Mouse (Mus musculus) stomach, postnatal 0 days (tissue): Measurements from ENCODE around the gene Syt9. TPM values are rescaled to one million over a fixed set of nuclear protein-coding genes. Genes with fewer than 3 reads are reported as not detected.

Experiments used
- ATAC-seq: fragments of 200-750 bp; cut with Nextera tagmentation; 2 replicates; pipeline ENCODE4 v1.8.0; 2017; ENCODE audit not compliant: low FRiP score, low TSS enrichment
- DNase-seq: peaks from one replicate; pipeline ENCODE4 v3.0.0-alpha.2; 2016; ENCODE audit warnings: low spot score
- H3K27ac ChIP-seq: fragments of 300-500 bp; sonication (generic); replicated peaks from 2 replicates; pipeline ENCODE4 v1.5.1; 2014; ENCODE audit warnings: mild to moderate bottlenecking, control low read depth
- H3K27me3 ChIP-seq: fragments of 300-500 bp; sonication (generic); 2 replicates; pipeline ENCODE4 v1.6.1; 2014; ENCODE audit warnings: low read length; ENCODE audit not compliant: control insufficient read depth, insufficient read depth
- H3K36me3 ChIP-seq: fragments of 300-500 bp; sonication (generic); 2 replicates; pipeline ENCODE4 v1.6.1; 2014; ENCODE audit warnings: low read length, mixed read lengths; ENCODE audit not compliant: control insufficient read depth, insufficient read depth
- H3K4me1 ChIP-seq: fragments of 300-500 bp; sonication (generic); replicated peaks from 2 replicates; pipeline ENCODE4 v1.6.1; 2014; ENCODE audit warnings: antibody characterized with exemption; ENCODE audit not compliant: control insufficient read depth, insufficient read depth
- H3K4me2 ChIP-seq: fragments of 300-500 bp; sonication (generic); replicated peaks from 2 replicates; pipeline ENCODE4 v1.6.1; 2014; ENCODE audit warnings: low read depth, mild to moderate bottlenecking, control low read depth, moderate library complexity
- H3K4me3 ChIP-seq: fragments of 300-500 bp; sonication (generic); 2 replicates; pipeline ENCODE4 v1.5.1; 2014; ENCODE audit warnings: low read depth, low read length, control low read depth
- H3K9ac ChIP-seq: fragments of 300-500 bp; sonication (generic); 2 replicates; pipeline ENCODE4 v1.6.1; 2014; ENCODE audit warnings: mild to moderate bottlenecking, low read length, control low read depth, mixed read lengths
- H3K9me3 ChIP-seq: fragments of 300-500 bp; sonication (generic); 2 replicates; pipeline ENCODE4 v1.6.1; 2016; ENCODE audit warnings: low read length; ENCODE audit not compliant: control insufficient read depth
- CTCF ChIP-seq: IDR thresholded peaks from 2 replicates; pipeline ENCODE4 v1.5.1; 2016; ENCODE audit warnings: antibody characterized with exemption, low read depth, mild to moderate bottlenecking, moderate library complexity
- EP300 ChIP-seq: optimal IDR thresholded peaks from 2 replicates; pipeline ENCODE3; 2016; ENCODE audit warnings: antibody characterized with exemption
- WGBS: fragments of 180-500 bp; shearing (Covaris S2); extraction: QIAGEN DNeasy Blood & Tissue Kit; methylation state at CpG from one replicate; pipeline ENCODE4 v1.1.7; 2014; 5-methylcytosine and 5-hydroxymethylcytosine counted together
- polyA plus RNA-seq: library from polyadenylated mRNA; unstranded; fragments of >200 nt; fragmentation: Nextera tagmentation; extraction: Ambion mirVana; gene quantifications from 2 replicates; pipeline ENCODE4 v1.2.1, GENCODE M21; 2015

Gene Syt9
- polyA plus RNA-seq, 1 experiment from 2014 or later, result 1.5 TPM

DNA sequence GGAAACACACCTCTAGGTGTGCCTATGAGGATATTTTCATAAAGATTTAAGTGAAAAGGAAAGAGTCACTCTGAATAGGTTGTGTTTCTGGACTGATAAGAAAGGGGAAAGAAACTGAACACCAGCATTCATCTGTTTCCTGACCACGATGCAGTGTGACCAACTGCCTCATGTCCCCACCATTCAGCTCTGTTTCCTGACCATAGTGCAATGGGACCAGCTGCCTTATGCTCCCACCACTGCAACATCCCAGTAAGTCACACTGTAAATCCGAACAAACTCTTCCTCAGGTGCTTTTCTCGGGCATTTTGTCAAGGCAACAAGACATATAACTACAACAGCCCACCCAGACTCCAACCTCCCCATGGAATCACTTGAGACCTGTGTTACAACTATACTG lies 191.1 kb downstream of the Syt9 start:
- Histone ChIP-seq H3K4me2 (no peak overlapping the region), H3K36me3 (no peaks in the 10 kb centered on the region), H3K9ac (no peak overlapping the region), H3K27me3 (no peaks in the 10 kb centered on the region), H3K4me3 (no peak overlapping the region), H3K27ac (no peak overlapping the region), H3K9me3 (no peaks in the 10 kb centered on the region), H3K4me1 (no peaks in the 10 kb centered on the region)
- no peak for TF ChIP-seq EP300
- no peak for TF ChIP-seq CTCF
- 67% methylated on average over 3 of the region's 3 CpGs for WGBS
- no peak for ATAC-seq
- no peak for DNase-seq

DNA sequence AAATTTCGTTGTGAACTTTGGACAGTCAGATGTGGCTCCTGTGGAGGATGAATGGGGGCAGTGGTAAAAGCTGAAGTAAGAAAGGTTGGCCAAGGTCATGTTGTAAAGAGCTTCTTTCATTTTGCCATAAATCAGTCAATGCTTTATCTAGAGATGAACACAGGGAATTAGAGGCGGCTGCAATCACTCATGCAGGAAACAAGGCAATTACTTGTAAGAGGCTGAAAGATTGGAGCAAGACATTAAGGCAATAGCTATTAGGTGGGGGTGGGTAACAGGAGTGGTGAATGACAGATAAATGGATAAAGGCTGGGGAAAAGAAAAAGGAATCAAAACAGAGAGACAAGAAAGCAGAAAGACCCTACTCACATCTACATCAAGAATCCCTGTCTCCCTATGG lies 193.2 kb downstream of the Syt9 start:
- 41% methylated on average over 2 of the region's 2 CpGs for WGBS
- TF ChIP-seq CTCF, result no peak
- no peak for TF ChIP-seq EP300
- no peak overlapping the region for H3K9ac ChIP-seq
- H3K4me1 ChIP-seq, result no peaks in the 10 kb centered on the region
- no peak overlapping the region for H3K27ac ChIP-seq
- ATAC-seq, result no peak
- DNase-seq, result no peak
- H3K4me3 ChIP-seq, result no peak overlapping the region
- no peak overlapping the region for H3K4me2 ChIP-seq
- H3K9me3 ChIP-seq, result no peaks in the 10 kb centered on the region
- H3K36me3 ChIP-seq, result no peaks in the 10 kb centered on the region
- no peaks in the 10 kb centered on the region for H3K27me3 ChIP-seq

DNA sequence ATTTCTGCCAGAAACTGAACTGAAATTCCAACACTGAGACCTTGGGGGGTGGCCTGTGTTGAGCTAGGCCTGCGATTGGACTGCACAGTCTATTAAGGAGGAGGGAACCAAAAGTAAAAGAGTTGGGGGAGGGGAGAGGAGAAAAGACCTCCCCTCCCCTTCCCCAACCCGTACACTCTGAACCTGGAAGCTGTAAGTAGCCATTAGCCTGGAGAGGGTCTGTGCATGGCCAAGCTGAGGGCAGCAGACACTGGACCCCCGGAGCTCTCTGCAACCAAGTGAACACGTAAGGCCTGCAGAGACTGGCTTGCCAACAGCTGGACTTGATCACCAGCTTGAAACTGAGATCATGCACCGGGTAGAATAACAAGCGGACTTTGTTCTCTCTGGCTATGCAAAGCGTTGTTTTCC lies 196.7 kb downstream of the Syt9 start, which contains the start of gene Olfml1:
Olfml1 (plus strand) TSS at position 186 of the 411 bp plus-strand sequence.
- ATAC-seq, result peak; percentile 79; the same call in 1 of the 2 replicates
- TF ChIP-seq EP300 (no peak), CTCF (no peak)

DNA sequence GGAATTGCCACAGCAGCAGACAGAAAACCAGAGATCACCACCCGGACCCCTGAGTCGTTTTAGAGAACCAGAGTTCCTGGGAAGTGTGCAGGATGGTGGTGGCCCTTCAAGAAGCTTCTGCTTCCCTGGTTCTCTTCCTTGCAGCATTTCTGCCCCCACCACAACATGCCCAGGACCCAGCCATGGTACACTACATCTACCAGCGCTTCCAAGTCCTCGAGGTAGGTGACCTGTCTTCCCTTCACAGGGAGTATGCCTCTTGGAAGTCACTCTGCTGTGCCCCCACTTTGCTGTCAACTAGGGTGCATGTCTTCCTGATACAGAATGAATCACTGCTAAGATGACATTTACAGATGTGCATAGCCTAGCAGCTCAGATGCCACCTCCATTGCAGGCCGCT lies 197.1 kb downstream of the Syt9 start:
- TF ChIP-seq EP300 (no peak), CTCF (no peak)
- no peak for ATAC-seq
- Histone ChIP-seq H3K9me3 (no peaks in the 10 kb centered on the region), H3K9ac (peak overlapping the region; percentile 9; the same call in 1 of the 2 replicates), H3K4me1 (no peaks in the 10 kb centered on the region), H3K27ac (peak overlapping the region; percentile 81), H3K27me3 (no peaks in the 10 kb centered on the region), H3K36me3 (no peaks in the 10 kb centered on the region), H3K4me3 (peak overlapping the region; percentile 36), H3K4me2 (peak overlapping the region; percentile 35)
- 55% methylated on average over 5 of the region's 5 CpGs for WGBS
- DNase-seq, result no peak

More for the DNA sequence above, 196.7 kb downstream of the Syt9 start, which contains the start of gene Olfml1:
- peak within 1 kb of the TSS; percentile 47 for H3K4me2 ChIP-seq
- peak within 1 kb of the TSS; percentile 9; the same call in 1 of the 2 replicates for H3K9ac ChIP-seq
- H3K4me1 ChIP-seq, result no peaks in the 10 kb centered on the region
- H3K4me3 ChIP-seq, result peak within 1 kb of the TSS; percentile 36
- no peaks in the 10 kb centered on the region for H3K36me3 ChIP-seq
- no peaks in the 10 kb centered on the region for H3K27me3 ChIP-seq
- DNase-seq, result peak; percentile 26
- H3K27ac ChIP-seq, result peak within 1 kb of the TSS; percentile 81
- 24% methylated on average over 7 of the region's 7 CpGs for WGBS
- no peaks in the 10 kb centered on the region for H3K9me3 ChIP-seq

DNA sequence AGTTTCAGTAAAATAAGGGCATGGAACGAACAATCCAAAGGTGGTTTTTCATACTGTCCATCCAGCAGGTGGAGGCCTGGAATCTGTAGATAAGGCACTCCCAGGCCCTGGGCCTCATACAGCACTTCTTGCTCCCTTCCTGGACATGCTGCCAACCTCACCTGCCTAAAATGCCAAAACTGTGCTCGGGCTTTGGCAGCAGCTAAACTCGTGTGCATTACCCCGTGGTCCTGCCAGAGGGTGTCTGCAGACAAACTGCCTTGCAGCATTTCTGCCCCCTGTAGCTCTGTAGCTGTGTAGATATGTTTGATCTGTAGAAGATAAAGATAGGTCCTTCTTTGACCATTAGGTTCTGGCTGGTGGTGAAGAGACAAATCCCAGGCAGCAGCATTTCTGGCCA lies 198.4 kb downstream of the Syt9 start:
- no peak for DNase-seq
- H3K4me2 ChIP-seq, result peak overlapping the region; percentile 47
- no peaks in the 10 kb centered on the region for H3K36me3 ChIP-seq
- no peak for TF ChIP-seq EP300
- no peak for TF ChIP-seq CTCF
- no peaks in the 10 kb centered on the region for H3K4me1 ChIP-seq
- no peak overlapping the region for H3K9ac ChIP-seq
- H3K9me3 ChIP-seq, result no peaks in the 10 kb centered on the region
- 47% methylated on average over 4 of the region's 4 CpGs for WGBS
- ATAC-seq, result no peak
- H3K27me3 ChIP-seq, result no peaks in the 10 kb centered on the region
- no peak overlapping the region for H3K27ac ChIP-seq
- peak overlapping the region; percentile 19 for H3K4me3 ChIP-seq

DNA sequence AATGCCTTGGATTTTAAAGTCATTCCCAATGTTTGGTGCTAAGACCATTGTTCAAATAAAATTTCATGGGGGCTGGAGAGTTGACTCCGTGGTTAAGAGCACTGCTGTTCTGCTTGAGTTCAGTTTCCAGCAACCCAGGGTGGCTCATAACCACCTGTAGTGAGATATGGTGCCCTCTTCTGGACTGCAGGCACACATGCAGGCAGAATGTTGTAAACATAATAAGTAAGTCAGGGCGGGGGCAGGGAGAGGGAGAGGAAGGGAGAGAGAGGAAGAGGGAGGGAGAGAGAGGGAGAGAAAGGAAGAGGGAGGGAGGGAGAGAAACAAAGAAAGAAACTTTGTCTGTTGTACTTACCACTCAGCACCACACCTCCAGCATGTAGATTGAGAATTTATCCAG lies 203.3 kb downstream of the Syt9 start:
- no peaks in the 10 kb centered on the region for H3K36me3 ChIP-seq
- ATAC-seq (no peak), DNase-seq (no peak)
- no peak overlapping the region for H3K27ac ChIP-seq
- H3K9ac ChIP-seq, result no peak overlapping the region
- H3K4me3 ChIP-seq, result no peak overlapping the region
- no peaks in the 10 kb centered on the region for H3K9me3 ChIP-seq
- H3K4me1 ChIP-seq, result no peaks in the 10 kb centered on the region
- H3K27me3 ChIP-seq, result no peaks in the 10 kb centered on the region
- WGBS, result 57% methylated on average over 2 of the region's 2 CpGs
- TF ChIP-seq CTCF, result peak; percentile 48
- TF ChIP-seq EP300, result no peak
- H3K4me2 ChIP-seq, result no peak overlapping the region
